Mouse (Mus musculus) liver, embryonic 11.5 days (tissue): ENCODE measurements at regions not wholly inside any gene's neighbourhood (a gene's known extent, or its start where the extent isn't known, plus 50 kb on each side); places are given as distances from the start of the nearest gene placed in this dataset.

Experiments used
- ATAC-seq: fragments of 200-750 bp; cut with Nextera tagmentation; replicated peaks from 2 replicates; pipeline ENCODE4 v1.8.0; 2017; ENCODE audit warnings: moderate number of reproducible peaks, mild to moderate bottlenecking, moderate TSS enrichment, moderate library complexity; ENCODE audit not compliant: low FRiP score
- DNase-seq: peaks from one replicate; pipeline ENCODE4 v3.0.0-alpha.2; 2017; ENCODE audit warnings: low spot score
- H3K27ac ChIP-seq: fragments of 300-500 bp; sonication (generic); 2 replicates; pipeline ENCODE4 v1.5.1; 2014; ENCODE audit warnings: mild to moderate bottlenecking, low read depth, low read length, control low read depth
- H3K27me3 ChIP-seq: fragments of 300-500 bp; sonication (generic); replicated peaks from 2 replicates; pipeline ENCODE4 v1.6.1; 2014; ENCODE audit warnings: low read length, mixed read lengths; ENCODE audit not compliant: control insufficient read depth, insufficient read depth
- H3K36me3 ChIP-seq: fragments of 300-500 bp; sonication (generic); 2 replicates; pipeline ENCODE4 v1.6.1; 2014; ENCODE audit warnings: mild to moderate bottlenecking, low read length, moderate library complexity, mixed read lengths; ENCODE audit not compliant: control insufficient read depth, insufficient read depth
- H3K4me1 ChIP-seq: fragments of 300-500 bp; sonication (generic); replicated peaks from 2 replicates; pipeline ENCODE4 v1.6.1; 2014; ENCODE audit warnings: low read length, mixed read lengths; ENCODE audit not compliant: control insufficient read depth, insufficient read depth
- H3K4me2 ChIP-seq: fragments of 300-500 bp; sonication (generic); 2 replicates; pipeline ENCODE4 v1.6.1; 2014; ENCODE audit warnings: mild to moderate bottlenecking, control low read depth, moderate library complexity
- H3K4me3 ChIP-seq: fragments of 300-500 bp; sonication (generic); 2 replicates; pipeline ENCODE4 v1.5.1; 2014; ENCODE audit warnings: low read depth, low read length, control low read depth
- H3K9ac ChIP-seq: fragments of 300-500 bp; sonication (generic); 2 replicates; pipeline ENCODE4 v1.6.1; 2014; ENCODE audit warnings: low read depth, low read length, control low read depth
- H3K9me3 ChIP-seq: fragments of 300-500 bp; sonication (generic); 2 replicates; pipeline ENCODE4 v1.6.1; 2016; ENCODE audit warnings: low read length, inconsistent platforms, mixed read lengths; ENCODE audit not compliant: control insufficient read depth
- WGBS: fragments of 180-500 bp; shearing (Covaris S2); extraction: QIAGEN DNeasy Blood & Tissue Kit; methylation state at CpG from one replicate; pipeline ENCODE4 v1.1.7; 2014; 5-methylcytosine and 5-hydroxymethylcytosine counted together

DNA sequence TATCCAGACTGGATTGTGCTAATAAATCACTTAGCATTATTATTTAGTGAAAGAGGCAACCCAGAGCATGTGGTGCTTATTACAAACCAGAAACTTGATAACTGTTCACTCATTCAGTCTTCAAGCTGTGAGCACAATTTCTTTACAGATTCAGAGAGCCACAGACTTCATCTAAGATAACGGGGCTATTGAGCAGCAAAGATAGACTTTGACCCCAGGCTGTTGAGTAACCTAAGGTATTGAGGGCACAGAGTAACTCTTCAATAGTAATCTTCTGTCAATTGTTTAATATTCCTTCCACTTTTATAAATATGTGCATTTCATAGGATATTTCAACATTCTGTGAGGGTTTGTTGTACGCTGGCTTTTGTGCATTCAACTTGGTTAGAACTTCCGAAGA, 76.5 kb upstream of the Cyyr1 start:
- no peaks in the 10 kb centered on the region for H3K9me3 ChIP-seq
- H3K27ac ChIP-seq = no peak overlapping the region
- ATAC-seq (no peak), DNase-seq (no peak)
- no peak overlapping the region for H3K4me3 ChIP-seq
- WGBS = 78% methylated on average over 3 of the region's 3 CpGs
- H3K9ac ChIP-seq = no peak overlapping the region
- no peaks in the 10 kb centered on the region for H3K36me3 ChIP-seq
- H3K27me3 ChIP-seq = no peaks in the 10 kb centered on the region
- H3K4me2 ChIP-seq = no peak overlapping the region
- no peaks in the 10 kb centered on the region for H3K4me1 ChIP-seq

DNA sequence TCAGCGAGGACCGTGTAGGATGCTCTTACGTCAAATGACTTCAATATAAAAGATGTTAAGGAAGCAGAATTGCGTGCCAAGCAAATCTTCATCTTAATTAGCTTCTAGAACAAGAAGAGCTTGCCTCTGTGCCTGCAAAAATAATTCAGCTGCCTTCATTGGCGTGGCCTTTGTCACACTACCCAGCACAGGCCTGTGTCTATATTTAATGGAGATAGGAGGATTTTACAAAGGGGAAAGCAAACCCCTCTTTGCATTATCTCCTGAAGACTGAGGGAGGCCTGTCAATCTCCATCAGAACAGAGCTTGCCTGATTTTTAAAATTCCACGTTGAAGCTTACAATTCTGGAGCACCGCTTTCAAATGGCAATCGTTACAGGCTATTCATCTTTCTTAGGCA, 71.3 kb upstream of the Cyyr1 start:
- Histone ChIP-seq H3K4me3 (no peak overlapping the region), H3K27me3 (no peaks in the 10 kb centered on the region), H3K9me3 (no peaks in the 10 kb centered on the region), H3K36me3 (no peaks in the 10 kb centered on the region), H3K4me2 (no peak overlapping the region), H3K9ac (no peak overlapping the region), H3K27ac (no peak overlapping the region), H3K4me1 (no peaks in the 10 kb centered on the region)
- ATAC-seq (no peak), DNase-seq (no peak)
- WGBS = 79% methylated on average over 8 of the region's 8 CpGs

DNA sequence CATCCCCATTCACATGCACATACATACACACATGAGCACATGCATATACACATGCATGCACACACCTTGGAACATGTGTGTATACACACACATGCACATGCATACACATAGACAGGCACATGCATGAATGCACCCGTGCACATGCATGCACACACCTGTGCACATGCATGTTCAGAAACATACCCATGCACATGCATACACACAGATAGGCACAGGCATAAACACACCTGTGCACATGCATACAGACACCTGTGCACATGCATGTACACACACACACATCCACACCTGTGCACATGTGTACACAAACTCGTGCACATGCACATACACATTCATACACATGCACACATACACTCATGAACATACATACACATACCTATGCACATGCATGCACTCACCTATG, 50.9 kb upstream of the Cyyr1 start:
- Histone ChIP-seq H3K27ac (no peak overlapping the region), H3K4me2 (no peak overlapping the region), H3K9me3 (no peaks in the 10 kb centered on the region; the same call in 1 of the 2 replicates), H3K36me3 (no peaks in the 10 kb centered on the region), H3K4me1 (no peaks in the 10 kb centered on the region), H3K4me3 (no peak overlapping the region), H3K9ac (no peak overlapping the region), H3K27me3 (no peaks in the 10 kb centered on the region)
- 0 out of 2 replicates have a peak, but pooled peaks have one; percentile 18 for ATAC-seq
- 68% methylated on average over 2 of the region's 2 CpGs for WGBS
- DNase-seq = no peak
